Mouse (Mus musculus) liver, postnatal 0 days (tissue): ENCODE data around the gene Pigv. TPM values are rescaled to one million over a fixed set of nuclear protein-coding genes. Genes with fewer than 3 reads are reported as not detected.

Experiments used
- ATAC-seq: fragments of 200-750 bp; cut with Nextera tagmentation; 2 replicates; pipeline ENCODE4 v1.8.0; 2017; ENCODE audit warnings: mild to moderate bottlenecking, moderate library complexity
- DNase-seq: peaks from one replicate; pipeline ENCODE4 v3.0.0-alpha.2; 2016
- H3K27ac ChIP-seq: fragments of 300-500 bp; sonication (generic); 2 replicates; pipeline ENCODE4 v1.5.1; 2014; ENCODE audit warnings: antibody characterized with exemption, moderate library complexity, mild to moderate bottlenecking, low read depth
- H3K27me3 ChIP-seq: fragments of 300-500 bp; sonication (generic); 2 replicates; pipeline ENCODE4 v1.6.1; 2014; ENCODE audit warnings: low read length, control low read depth, mixed read lengths; ENCODE audit not compliant: insufficient read depth
- H3K36me3 ChIP-seq: fragments of 300-500 bp; sonication (generic); replicated peaks from 2 replicates; pipeline ENCODE4 v1.6.1; 2014; ENCODE audit warnings: mild to moderate bottlenecking, control low read depth, low read length, moderate library complexity, mixed read lengths; ENCODE audit not compliant: insufficient read depth
- H3K4me1 ChIP-seq: fragments of 300-500 bp; sonication (generic); 2 replicates; pipeline ENCODE4 v1.6.1; 2014; ENCODE audit warnings: antibody characterized with exemption, mild to moderate bottlenecking, control low read depth; ENCODE audit not compliant: insufficient read depth
- H3K4me2 ChIP-seq: fragments of 300-500 bp; sonication (generic); 2 replicates; pipeline ENCODE4 v1.6.1; 2014; ENCODE audit warnings: low read depth, mild to moderate bottlenecking, low read length, moderate library complexity, mixed read lengths
- H3K4me3 ChIP-seq: fragments of 300-500 bp; sonication (generic); 2 replicates; pipeline ENCODE4 v1.5.1; 2014; ENCODE audit warnings: low read depth, low read length
- H3K9ac ChIP-seq: fragments of 300-500 bp; sonication (generic); replicated peaks from 2 replicates; pipeline ENCODE4 v1.6.1; 2014; ENCODE audit warnings: mild to moderate bottlenecking, moderate library complexity
- H3K9me3 ChIP-seq: fragments of 300-500 bp; sonication (generic); 2 replicates; pipeline ENCODE4 v1.6.1; 2016; ENCODE audit warnings: mild to moderate bottlenecking, control low read depth, low read length, mixed read lengths
- CTCF ChIP-seq: sonication (generic); IDR thresholded peaks from 2 replicates; pipeline ENCODE4 v1.5.1; 2016; ENCODE audit warnings: antibody characterized with exemption, low read depth
- EP300 ChIP-seq: IDR thresholded peaks from 2 replicates; pipeline ENCODE4 v1.6.1; 2016; ENCODE audit warnings: antibody characterized with exemption, low read depth, mild to moderate bottlenecking
- WGBS: fragments of 180-500 bp; shearing (Covaris S2); extraction: QIAGEN DNeasy Blood & Tissue Kit; methylation state at CpG from one replicate; pipeline ENCODE4 v1.1.7; 2014; ENCODE audit not compliant: insufficient replicate concordance; 5-methylcytosine and 5-hydroxymethylcytosine counted together
- polyA plus RNA-seq: library from polyadenylated mRNA; unstranded; fragments of >200 nt; fragmentation: Nextera tagmentation; extraction: Ambion mirVana; gene quantifications from 2 replicates; pipeline ENCODE4 v1.2.1, GENCODE M21; 2015

The Pigv gene
- polyA plus RNA-seq, 1 experiment from 2014 or later: 5.9 TPM

DNA sequence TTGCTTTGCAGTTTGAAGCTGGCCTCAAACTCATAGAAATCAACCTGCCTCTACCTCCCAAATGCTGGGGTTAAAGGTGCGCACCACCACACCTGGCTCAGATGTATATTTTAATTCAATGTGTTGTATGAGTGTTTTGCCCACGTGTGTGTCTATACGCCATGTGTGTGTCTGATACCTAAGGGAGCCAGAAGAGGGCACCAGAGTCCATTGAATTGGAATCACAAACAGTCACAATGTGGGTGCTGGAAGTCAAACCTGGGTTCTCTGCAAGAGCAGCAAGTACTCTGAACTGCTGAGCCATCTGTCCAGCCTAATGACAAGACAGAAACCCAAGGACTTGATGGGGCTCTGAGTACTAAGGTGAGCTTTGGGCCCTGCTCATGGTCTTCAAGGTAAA, 27.3 kb downstream of the Pigv start:
- ATAC-seq (no peak), DNase-seq (no peak)
- WGBS: 81% methylated on average over 3 of the region's 3 CpGs
- no peak overlapping the region for H3K27ac ChIP-seq
- H3K9ac ChIP-seq: no peak overlapping the region
- peak; percentile 40 for TF ChIP-seq CTCF
- no peak for TF ChIP-seq EP300
- peaks cover 5% of the 10 kb centered on the region; the same call in 1 of the 2 replicates for H3K4me1 ChIP-seq
- no peaks in the 10 kb centered on the region for H3K9me3 ChIP-seq
- H3K36me3 ChIP-seq: no peaks in the 10 kb centered on the region
- no peak overlapping the region for H3K4me2 ChIP-seq
- no peak overlapping the region for H3K4me3 ChIP-seq
- H3K27me3 ChIP-seq: no peaks in the 10 kb centered on the region

GRCm38 (mm10) chr4:133634043-133634410, 38.4 kb downstream of the Pigv start:
- 68% methylated on average over 5 of the region's 5 CpGs for WGBS

DNA sequence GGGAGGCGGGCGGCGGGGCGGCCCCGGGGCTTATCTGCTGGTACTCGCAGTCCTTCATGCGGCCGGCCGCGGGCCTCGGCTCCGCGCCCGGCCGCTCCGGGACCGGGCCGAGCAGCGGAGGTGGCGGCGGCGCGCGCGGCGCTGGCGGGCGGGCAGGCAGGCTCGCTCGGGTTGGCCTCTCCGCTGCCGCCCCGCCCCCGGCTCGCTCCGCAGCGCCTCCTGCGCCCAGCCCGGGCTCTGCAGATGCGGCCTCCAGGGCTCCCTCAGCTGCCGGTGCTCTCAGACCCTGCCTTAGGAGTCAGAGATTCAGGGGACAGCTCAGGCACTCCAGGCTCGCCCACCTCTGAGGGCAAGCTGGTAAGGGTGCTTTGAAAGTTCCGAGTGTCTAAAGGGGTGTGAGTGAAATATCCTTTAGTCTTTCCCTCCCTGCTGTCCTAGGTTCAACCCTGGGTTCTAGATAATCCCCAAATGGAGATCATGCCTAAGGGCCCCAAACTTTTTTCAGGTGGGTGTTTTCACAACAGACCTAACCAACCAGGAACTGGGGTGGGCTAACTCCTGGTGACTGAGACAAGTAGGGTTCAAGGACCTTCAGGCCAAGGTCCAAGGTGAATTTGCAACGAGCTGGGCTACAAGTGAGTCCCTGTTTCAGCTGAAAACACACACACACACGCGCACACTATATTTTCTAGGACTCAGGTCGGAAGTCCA, 39.0 kb downstream of the Pigv start:
- DNase-seq (peak; percentile 93), ATAC-seq (peak; percentile 92)
- H3K4me3 ChIP-seq: peak overlapping the region; percentile 77
- TF ChIP-seq EP300: no peak
- peak; percentile 80 for TF ChIP-seq CTCF
- no peaks in the 10 kb centered on the region for H3K36me3 ChIP-seq
- H3K27me3 ChIP-seq: no peaks in the 10 kb centered on the region
- no peaks in the 10 kb centered on the region for H3K9me3 ChIP-seq
- WGBS: 32% methylated on average over 9 of the region's 47 CpGs
- H3K9ac ChIP-seq: peak overlapping the region; percentile 91
- peak overlapping the region; percentile 81 for H3K27ac ChIP-seq
- H3K4me1 ChIP-seq: peaks cover 22% of the 10 kb centered on the region
- H3K4me2 ChIP-seq: peak overlapping the region; percentile 97

More at GRCm38 (mm10) chr4:133634043-133634410, 38.4 kb downstream of the Pigv start:
- H3K4me2 ChIP-seq: 0 out of 2 replicates have a peak overlapping the region, but pooled peaks have one; percentile 97
- H3K4me3 ChIP-seq: no peak overlapping the region
- ATAC-seq: no peak
- no peaks in the 10 kb centered on the region for H3K27me3 ChIP-seq
- peaks cover 22% of the 10 kb centered on the region for H3K4me1 ChIP-seq
- TF ChIP-seq CTCF (no peak), EP300 (no peak)
- H3K36me3 ChIP-seq: no peaks in the 10 kb centered on the region
- DNase-seq: no peak
- no peaks in the 10 kb centered on the region for H3K9me3 ChIP-seq
- H3K27ac ChIP-seq: no peak overlapping the region
- H3K9ac ChIP-seq: no peak overlapping the region

- Histone ChIP-seq H3K4me3 (peak overlapping the region; percentile 77), H3K4me1 (peaks cover 22% of the 10 kb centered on the region), H3K27me3 (no peaks in the 10 kb centered on the region), H3K9ac (peak overlapping the region; percentile 91), H3K27ac (peak overlapping the region; percentile 81), H3K4me2 (peak overlapping the region; percentile 97), H3K9me3 (no peaks in the 10 kb centered on the region), H3K36me3 (no peaks in the 10 kb centered on the region)
- 5% methylated on average over 45 of the region's 69 CpGs for WGBS
- ATAC-seq (peak; percentile 71), DNase-seq (no peak)
- TF ChIP-seq CTCF: no peak
- no peak for TF ChIP-seq EP300
Observed at GRCm38 (mm10) chr4:133632483-133633327, 39.7 kb downstream of the Pigv start.

- Histone ChIP-seq H3K9ac (peak overlapping the region; percentile 91), H3K27me3 (no peaks in the 10 kb centered on the region), H3K4me2 (peak overlapping the region; percentile 97), H3K27ac (peak overlapping the region; percentile 81; the same call in 1 of the 2 replicates), H3K9me3 (no peaks in the 10 kb centered on the region), H3K4me1 (peaks cover 22% of the 10 kb centered on the region), H3K4me3 (peak overlapping the region; percentile 77), H3K36me3 (peaks cover 2% of the 10 kb centered on the region; the same call in 1 of the 2 replicates)
- ATAC-seq: no peak
- 38% methylated on average over 9 of the region's 9 CpGs for WGBS
- no peak for TF ChIP-seq EP300
- TF ChIP-seq CTCF: no peak
- no peak for DNase-seq
Observed at GRCm38 (mm10) chr4:133631769-133632411, 40.6 kb downstream of the Pigv start.
